Mouse (Mus musculus): ENCODE measurements at regions not wholly inside any gene's neighbourhood (a gene's known extent, or its start where the extent isn't known, plus 50 kb on each side); places are given as distances from the start of the nearest gene placed in this dataset.

GRCm38 (mm10) chr9:34143131-34143795 is 342.4 kb upstream of the Kirrel3 start:
- in situ Hi-C loops (cut with MboI, MseI) = no loop called here

- in situ Hi-C loops (cut with MboI, MseI) = no loop called here
Observed at GRCm38 (mm10) chr9:34155240-34156019, 330.3 kb upstream of the Kirrel3 start.

DNA sequence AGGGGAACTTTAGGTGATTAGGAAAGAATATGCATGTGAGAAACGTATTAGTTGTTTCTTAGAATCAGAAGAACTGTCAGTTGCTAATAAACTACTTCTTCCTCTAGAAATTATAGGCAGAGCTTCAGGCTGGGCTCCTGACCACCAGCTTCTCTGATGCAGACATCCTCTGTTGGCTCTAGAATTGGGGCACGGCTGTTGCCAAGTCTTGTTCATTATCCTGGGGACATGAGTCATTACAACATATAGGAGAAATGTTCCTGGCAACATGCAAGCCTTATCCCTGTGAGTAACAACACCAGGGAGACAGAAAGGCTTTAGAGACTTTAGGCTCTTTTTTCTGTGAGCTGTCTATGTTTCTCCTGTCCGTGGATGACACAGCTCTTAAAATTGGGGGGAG is 329.1 kb upstream of the Kirrel3 start:
- in situ Hi-C loops (cut with MboI, MseI) = no loop called here

- in situ Hi-C loops (cut with MboI, MseI) = no loop called here
Observed at GRCm38 (mm10) chr9:34161119-34161518, 324.6 kb upstream of the Kirrel3 start.

DNA sequence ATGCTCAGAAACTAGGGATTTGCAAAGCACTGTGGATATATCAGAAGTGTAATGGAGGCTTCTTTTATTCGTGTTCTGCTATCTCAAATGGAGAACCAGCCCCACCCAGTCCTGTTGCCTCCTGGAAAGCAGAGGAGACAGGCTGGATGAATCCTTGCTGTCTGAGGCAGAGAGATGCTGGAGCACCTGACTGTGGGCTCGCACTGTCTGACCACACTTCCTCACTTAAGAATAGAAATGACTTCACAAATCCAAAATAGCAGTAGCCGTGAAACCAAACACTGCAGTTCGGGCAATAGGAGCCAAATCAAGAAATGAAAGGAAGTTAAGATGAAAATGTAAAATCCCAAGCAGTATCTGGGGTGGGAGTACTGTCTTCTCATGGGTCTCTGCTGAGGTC is 299.4 kb upstream of the Kirrel3 start:
- in situ Hi-C loops (cut with MboI, MseI) = no loop called here

DNA sequence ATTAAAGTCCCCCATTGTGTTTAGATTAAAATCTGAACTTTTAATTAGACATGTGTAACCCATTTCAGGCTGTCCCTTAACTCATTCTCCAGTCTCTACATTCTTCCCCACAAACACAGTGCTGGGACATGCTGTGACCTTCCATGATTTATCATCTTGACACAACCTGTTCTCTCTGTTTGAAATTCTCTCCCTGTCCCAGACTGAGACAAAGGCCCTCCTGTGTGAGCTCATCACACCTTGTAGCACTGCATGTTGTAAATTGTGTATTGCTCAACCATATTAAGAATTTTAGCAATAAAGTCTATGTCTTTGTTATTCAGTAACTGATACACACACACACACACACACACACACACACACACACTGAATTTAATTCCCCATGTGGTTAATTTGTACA is 293.2 kb upstream of the Kirrel3 start:
- in situ Hi-C loops (cut with MboI, MseI) = no loop called here

- in situ Hi-C loops (cut with MboI, MseI) = no loop called here
Observed at GRCm38 (mm10) chr9:34202122-34202941, 283.4 kb upstream of the Kirrel3 start.

- in situ Hi-C loops (cut with MboI, MseI) = no loop called here
Observed at GRCm38 (mm10) chr9:34202942-34203551, 282.6 kb upstream of the Kirrel3 start.

- in situ Hi-C loops (cut with MboI, MseI) = no loop called here
Observed at GRCm38 (mm10) chr9:34203624-34204365, 281.9 kb upstream of the Kirrel3 start.

DNA sequence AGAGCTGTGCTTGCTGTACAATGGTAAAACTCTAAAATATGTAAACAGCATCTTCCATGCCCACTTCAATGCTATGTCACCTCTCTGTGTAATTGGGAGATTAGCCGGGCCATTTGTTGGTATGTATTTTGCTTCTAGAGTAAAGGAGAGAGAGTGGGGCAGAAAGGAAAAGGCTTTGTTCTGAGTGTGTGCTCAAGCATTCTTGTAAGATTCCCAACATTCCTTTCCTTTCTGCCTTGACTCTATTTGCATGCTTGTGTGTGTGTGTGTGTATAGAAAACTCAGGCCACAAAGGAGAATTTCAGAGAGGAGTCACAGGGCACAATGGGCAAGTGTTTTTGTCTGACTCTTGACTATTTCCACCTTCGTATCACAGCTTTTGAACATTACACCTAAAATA is 281.2 kb upstream of the Kirrel3 start:
- in situ Hi-C loops (cut with MboI, MseI) = no loop called here

GRCm38 (mm10) chr9:34231561-34231960 is 254.1 kb upstream of the Kirrel3 start:
- in situ Hi-C loops (cut with MboI, MseI) = no loop called here

- in situ Hi-C loops (cut with MboI, MseI) = no loop called here
Observed at GRCm38 (mm10) chr9:34234734-34235133, 251.0 kb upstream of the Kirrel3 start.

GRCm38 (mm10) chr9:34239531-34239930 is 246.2 kb upstream of the Kirrel3 start:
- in situ Hi-C loops (cut with MboI, MseI) = no loop called here

GRCm38 (mm10) chr9:34243674-34244073 is 242.0 kb upstream of the Kirrel3 start:
- in situ Hi-C loops (cut with MboI, MseI) = no loop called here

- in situ Hi-C loops (cut with MboI, MseI) = no loop called here
Observed at GRCm38 (mm10) chr9:34244576-34244975, 241.1 kb upstream of the Kirrel3 start.

- in situ Hi-C loops (cut with MboI, MseI) = no loop called here
Observed at GRCm38 (mm10) chr9:34252796-34253195, 232.9 kb upstream of the Kirrel3 start.

DNA sequence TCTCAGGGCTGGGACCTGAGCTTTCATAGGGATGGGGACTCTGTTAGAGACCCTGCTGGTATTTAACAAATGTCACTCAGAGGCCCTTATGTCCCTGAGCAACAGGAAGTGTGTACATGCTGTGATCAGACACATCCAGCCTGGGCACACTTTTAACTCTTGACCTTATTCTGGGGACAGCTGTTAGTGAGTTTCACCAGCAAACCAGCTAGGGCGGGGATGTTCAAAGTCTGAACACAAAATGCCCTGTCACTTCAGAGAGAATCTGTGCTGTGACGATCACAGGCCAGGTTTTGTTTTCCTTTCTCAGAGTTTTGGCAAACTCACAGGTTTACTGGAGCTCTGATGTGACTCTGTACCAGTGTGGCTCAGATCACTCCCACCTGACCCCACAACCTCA is 227.2 kb upstream of the Kirrel3 start:
- in situ Hi-C loops (cut with MboI, MseI) = no loop called here

GRCm38 (mm10) chr9:34278068-34278467 is 207.6 kb upstream of the Kirrel3 start:
- in situ Hi-C loops (cut with MboI, MseI) = no loop called here

DNA sequence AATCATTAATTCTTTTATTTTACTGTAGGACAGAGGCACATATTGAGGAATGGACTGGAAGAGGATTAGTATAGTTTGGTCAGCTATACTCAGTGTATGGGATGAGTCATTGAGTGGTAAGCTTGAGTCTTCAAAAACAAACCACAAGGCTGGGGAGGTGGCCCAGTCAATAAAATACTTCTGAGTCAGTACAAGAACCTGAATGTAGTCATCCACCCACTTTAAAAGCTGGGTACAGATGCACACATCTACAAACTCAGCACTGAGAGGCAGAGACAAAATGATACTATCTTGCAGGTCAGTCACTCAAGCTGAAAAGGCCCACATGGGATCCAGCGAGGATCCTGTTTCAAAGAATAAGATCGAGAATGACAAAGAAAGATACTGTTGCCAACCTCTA is 206.3 kb upstream of the Kirrel3 start:
- in situ Hi-C loops (cut with MboI, MseI) = no loop called here

DNA sequence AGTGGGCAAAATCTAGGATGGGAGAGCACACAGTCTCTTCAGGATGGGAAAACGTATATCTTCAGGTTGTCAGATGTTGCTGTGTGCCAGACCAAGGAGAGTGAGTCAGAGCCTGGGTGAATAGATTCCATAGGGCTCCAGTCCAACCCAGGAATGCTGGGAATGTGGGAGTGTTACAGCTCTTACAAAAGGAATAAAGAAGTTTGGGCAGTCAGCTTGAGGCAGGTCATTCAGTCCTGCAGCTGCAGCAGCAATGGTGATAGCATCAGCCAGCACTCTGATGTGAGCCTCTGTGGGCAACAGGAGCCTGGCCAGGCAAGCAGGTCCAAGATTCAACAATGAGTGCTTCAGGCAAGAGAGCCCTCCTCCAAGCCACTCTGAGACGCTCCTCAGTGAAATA is 205.8 kb upstream of the Kirrel3 start:
- in situ Hi-C loops (cut with MboI, MseI) = no loop called here
